Mouse (Mus musculus) frontal cortex, postnatal 25 days (tissue): ENCODE measurements around the gene Endod1.

Experiments used
- DNase-seq, 2 experiments: peaks; one replicate each; pipeline ENCODE4 v3.0.0; 2022; ENCODE audit warnings: low spot score in 2 of 2

Gene Endod1

DNA sequence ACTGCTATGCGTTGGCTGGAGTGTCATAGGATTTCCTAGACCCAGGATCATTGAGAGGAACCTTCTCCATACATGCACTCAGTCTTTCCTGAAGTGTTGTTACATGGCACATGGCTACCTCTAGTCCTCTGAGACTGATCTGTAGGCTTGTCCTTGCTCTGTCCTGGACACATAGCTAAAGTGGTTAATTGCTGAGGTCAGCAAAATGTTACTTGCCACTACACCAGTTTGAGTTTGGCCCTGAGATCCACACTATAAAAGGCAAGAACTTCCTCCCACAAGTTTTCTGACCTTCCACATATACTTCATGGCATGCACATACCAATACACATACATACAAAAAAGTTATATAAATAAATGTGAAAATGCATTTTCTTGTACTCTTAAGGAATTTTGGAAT, 64.7 kb downstream of the Endod1 start:
- no peak for DNase-seq

DNA sequence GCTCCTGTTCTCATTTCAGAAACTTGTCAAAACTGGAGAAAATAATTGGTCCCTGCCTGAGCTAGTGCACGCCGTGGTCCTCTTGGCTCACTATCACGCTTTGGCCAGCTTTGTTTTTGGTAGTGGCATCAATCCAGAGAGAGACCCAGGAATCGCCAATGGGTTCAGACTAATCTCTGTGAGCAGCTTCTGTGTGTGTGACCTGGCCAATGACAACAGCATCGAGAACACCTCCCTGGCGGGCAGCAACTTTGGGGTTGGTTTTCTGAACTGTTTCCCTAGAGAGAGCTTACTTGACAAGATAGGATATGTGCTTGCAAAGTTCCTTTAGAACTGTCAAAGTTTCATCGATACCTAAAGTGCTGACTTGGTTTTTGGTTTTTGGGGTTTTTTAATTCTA, 66.8 kb downstream of the Endod1 start:
- DNase-seq, result no peak

DNA sequence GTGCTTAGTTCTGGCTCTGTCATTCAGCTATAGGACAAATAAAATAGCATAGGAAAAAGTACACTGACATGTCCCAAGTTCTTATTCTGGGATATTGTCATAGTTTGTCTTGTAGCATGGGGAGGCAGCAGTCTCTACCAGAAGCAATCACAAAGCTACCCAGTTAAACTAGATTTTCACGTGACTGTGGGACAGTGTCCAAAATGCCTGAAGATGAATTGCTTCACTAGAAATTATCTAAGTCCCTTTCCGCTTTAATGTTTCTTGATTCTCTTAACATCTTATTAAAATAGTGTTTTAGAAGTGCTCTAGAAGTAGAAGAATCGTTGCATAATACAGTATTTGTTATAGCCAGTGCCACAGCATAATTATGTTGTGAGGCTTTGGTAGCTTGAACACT, 67.3 kb downstream of the Endod1 start:
- no peak for DNase-seq

DNA sequence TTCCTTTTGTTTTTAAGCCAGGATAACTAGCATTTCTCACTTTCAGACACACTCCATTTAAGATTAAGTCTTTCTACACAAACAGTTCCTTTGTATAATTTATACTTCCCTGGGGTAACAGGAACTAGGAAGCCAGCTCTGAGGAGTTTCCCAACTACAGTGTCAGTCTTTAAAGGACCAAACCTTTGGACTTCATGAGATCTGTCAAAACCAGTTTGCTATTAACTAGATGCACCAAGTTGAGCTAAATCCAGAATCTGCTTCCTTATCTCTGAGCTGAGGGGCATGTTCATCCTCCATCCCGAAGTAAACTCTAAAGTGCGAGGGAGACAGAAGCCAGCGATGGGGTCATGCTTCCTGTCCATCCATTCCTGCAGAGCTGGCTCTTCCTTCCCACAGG, 74.0 kb downstream of the Endod1 start:
- DNase-seq, result no peak

DNA sequence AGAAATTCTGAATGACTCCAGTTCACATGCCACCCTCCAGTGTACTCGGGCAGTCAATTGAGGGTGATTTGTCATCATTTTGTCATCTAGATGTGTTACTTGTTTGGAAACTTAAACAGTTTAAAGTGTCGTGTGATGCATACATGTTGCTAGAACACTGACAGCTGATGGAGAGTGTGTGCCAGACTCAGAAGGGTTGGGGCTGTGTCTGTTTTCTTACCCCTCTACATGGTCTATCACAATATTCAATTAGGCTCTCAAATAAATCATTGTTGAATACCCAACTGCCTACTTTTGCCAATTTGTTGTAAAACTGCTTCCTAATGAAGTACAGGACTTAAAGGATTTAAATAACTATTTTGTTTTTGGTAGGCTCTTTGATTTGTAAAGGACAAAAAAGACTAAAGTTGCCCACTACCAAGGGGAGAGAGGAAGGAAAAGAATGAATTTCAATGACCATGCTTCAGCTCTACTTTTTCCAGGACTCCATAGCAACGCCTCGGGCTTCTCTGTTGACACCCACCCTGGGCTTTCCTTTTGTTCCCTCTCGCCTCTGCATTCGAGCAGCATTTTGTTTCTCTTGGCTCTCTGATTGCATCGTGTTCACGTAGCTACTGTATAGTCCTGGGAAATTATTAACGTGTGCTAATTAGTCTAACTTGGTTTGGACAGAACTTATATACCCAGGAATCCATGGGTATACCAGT, 76.9 kb downstream of the Endod1 start:
- DNase-seq, result no peak
